Mouse (Mus musculus) neutrophil, adult 5-6 weeks (primary cell): ENCODE data around the gene Rhod. TPM values are rescaled to one million over a fixed set of nuclear protein-coding genes. Genes with fewer than 3 reads are reported as not detected.
"Not testable (repeated sequence)": the region's sequence is repeated elsewhere in the genome, so short reads cannot be mapped to it uniquely, and the experiment has no call there.

Experiments used
- ATAC-seq: fragments of 151-379, 151-347 bp; 2 replicates; pipeline ENCODE4 v1.8.0; 2017; ENCODE audit warnings: mild to moderate bottlenecking, moderate TSS enrichment; ENCODE audit not compliant: insufficient number of reproducible peaks, poor library complexity, low FRiP score, severe bottlenecking; ENCODE audit errors: extremely low read depth
- total RNA-seq: library from RNA; stranded (forward); fragments of 200-1000 nt; gene quantifications from 2 replicates; pipeline ENCODE4 v1.2.3, GENCODE M21; 2017

The Rhod gene
- total RNA-seq, 1 experiment from 2014 or later: not detected

DNA sequence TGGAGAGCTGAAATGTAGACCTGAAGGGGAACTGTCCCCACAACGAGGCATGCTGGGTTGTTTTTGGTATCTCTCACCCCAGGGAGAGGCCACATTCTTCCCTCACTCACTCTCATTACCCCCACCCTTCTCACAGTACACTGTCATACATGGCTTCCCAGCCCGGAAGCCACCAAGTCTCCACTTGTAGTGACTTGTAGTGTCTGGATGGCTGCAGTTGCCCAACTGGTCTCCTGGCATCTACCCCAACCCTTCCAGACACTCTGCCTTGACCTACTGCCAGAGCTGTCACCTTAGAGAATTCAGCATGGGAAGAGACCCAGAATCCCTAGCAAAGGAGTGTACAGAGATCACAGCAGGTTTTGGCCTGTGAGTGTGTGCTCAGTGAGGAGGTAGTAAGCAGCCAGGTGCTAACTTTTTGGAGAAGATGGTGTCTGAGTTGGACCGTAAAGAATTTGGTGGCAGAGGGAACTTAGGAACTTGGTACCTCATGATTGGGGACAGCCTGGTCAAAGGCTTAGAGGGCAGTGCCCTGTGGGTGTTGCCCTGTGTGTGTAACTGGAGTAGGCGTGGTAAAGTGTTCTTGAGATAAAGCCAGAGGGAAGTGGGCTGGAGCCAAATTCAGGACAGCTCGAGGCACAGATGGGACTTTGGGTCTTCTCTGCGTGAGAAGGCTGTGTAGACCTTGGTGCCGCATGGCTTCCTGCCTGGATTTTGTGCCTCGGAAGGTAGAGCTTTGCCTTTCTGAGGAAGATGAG lies 18.9 kb downstream of the Rhod start:
- no peak for ATAC-seq

DNA sequence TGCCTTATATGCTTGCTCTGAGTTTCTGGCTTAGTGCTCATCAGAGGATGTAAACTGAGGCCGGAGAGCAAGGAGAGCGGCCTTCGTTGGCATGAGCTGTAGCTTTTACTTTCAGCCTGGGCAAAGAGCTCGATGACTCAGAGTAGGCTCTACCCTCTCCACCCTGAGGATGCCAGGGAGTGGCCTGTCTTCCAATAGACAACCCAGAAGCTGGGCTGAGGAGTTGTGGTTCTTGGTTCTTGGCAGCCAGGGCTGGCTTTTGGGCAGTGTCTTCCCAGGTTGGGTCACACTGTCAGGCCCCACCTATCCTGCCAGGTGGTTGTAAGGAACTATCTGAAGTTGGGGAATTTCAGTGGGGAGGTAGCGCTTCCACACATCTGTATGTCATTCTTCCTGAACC lies 19.5 kb downstream of the Rhod start:
- no peak for ATAC-seq

DNA sequence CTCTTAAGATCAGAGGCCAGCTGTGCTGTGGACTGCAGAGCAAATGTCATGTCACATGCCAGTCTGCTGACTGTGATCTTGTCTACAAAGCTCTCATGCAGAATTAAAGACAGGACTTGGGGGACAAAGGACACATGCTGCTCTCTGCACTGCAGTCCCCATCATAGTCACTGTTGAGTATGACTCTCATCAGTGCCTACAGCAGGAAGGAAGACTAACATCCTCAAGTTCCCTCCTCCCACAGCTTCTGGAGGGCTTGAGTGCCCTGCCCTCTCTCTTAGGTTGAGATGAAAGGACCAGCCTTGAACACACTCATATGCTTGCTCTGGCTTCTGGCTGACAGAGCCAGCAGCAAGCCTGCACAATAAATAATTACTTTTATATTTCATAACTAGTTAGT lies 21.5 kb downstream of the Rhod start:
- no peak for ATAC-seq

DNA sequence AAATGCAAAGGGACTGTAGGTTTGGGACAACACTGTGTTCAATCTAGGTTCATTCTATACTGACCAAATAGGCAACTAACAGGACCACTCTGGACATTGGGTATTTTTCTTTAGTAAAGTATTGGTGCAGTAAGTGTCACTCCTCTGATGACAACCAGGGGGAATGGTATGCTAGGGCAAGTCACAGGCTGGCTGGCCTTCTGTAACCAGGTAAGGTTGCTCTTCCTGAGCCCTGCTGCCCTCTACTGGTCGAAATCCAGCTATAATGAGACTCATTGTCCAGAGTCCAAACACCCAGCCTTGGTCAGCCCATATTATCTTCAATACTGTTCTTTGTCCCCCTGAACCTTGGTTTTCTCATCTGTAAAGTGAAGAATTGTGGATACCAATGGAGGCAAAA lies 22.0 kb downstream of the Rhod start:
- ATAC-seq: peak; percentile 89

GRCm38 (mm10) chr19:4414631-4415030 lies 24.6 kb downstream of the Rhod start:
- ATAC-seq: no peak

DNA sequence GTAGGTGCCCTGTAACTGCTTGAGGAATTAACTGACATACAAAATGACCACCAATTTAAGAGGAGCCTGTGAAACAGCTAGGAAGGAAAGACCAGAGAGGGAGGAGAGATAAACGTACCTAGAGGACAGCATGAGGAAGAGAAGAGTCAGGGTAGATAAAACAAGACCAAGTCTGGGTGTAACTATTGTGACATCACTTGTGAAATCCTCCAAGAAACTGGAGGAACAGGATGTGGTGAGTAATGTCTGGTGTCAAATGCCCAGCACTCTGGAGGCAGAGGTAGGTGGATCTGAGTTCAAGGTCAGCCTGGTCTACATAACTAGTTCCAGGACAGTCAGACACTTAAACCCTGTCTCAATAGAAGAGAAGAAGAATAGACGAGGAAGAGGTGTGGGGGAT lies 30.2 kb downstream of the Rhod start:
- peak; percentile 69; the same call in 1 of the 2 replicates for ATAC-seq

DNA sequence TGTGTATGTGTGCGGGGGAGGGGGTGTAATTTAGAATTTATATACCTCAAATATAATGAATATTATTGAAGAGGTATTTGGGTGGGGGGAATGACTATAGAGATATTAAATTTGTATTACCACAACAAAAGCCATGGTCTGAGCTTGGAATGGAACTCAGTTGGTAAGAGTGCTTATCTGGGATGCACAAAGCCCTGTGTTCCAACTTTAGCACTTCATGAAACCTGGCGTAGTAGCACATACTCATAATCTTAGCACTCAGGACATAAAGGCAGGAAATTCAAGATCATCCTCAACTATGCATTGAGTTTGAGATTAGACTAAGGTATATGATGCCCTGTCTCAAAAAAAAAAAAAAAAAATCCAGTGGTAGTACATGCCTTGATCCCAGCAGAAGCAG lies 34.4 kb downstream of the Rhod start:
- ATAC-seq: no peak

DNA sequence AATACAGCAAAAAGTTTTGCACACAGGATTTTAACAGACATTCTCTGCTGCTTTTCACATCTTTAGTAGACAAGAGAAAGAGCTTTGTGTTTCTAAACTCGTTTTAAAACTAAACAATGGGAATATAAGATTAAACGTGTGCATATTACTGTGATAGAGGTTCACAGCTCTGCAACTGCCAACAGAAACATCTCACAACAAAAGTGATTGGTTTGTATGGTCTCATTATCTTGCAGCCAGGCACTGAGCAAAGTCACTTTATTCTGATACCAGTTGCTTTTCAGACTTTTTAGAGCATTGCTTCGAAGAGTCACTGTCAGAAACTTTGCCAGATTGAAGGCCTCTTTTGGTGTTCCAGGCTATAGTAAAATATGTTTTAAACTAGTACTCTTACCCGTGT lies 40.3 kb downstream of the Rhod start:
- ATAC-seq: no peak

DNA sequence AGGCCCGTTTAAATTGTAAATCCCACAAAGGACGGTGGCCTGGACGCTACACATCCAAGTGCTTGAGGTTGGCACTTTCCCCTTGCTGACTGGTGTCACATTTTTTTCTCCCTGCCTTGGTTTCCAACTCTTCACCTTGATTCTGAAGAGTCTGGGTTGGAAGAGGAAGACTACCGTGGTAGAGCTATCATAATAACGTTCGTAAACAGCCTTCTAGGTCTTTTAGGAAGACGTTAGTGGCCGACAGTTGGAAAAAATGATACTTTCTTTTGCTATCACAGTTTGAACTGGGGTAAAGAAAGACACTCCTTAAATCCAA lies 40.6 kb downstream of the Rhod start:
- ATAC-seq: no peak

DNA sequence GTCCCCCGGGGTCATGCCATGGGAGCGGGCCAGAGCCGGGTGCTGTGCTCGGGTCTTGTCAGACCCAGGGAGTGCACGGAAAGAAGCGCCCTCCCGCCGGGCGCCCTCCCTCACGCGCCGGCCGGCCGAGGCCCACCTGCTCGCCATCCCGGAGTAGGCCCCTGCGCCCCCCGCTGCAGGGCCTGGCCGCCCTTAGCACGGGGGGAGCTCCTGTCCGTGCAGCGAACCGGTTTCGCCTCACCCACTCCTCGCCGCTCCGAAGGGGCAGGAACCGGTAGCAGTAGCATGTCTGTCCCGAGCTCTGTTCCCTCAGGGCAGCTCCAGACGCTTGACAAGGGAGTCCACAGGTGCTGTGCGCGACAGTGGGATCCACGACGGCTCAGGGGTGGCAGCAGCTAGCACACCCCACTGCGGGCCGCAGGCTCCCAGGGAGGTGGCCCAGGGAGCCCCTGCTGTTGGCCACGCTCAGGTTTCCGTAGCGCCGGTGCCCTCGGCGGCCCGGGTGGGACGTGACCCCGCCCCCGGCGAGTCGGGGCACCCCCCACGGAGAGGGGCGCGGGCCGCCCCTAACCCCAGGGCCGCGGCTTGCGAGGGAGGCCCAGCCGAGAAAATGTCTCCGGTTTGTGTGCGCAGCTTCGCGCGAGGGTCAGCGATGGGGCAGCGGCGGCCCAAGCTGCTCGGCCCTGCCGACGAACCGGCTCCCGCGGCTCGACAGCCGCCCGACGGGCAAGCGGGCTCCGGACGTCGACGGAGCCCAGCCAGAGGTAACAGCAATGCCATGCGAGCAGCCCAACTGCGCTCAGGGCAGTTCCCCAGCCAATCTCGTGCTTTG lies 41.2 kb downstream of the Rhod start, which contains the start of gene Kdm2a:
TSS of gene Kdm2a (minus strand) at position 488 of the 832 bp plus-strand sequence.
- ATAC-seq: no peak

DNA sequence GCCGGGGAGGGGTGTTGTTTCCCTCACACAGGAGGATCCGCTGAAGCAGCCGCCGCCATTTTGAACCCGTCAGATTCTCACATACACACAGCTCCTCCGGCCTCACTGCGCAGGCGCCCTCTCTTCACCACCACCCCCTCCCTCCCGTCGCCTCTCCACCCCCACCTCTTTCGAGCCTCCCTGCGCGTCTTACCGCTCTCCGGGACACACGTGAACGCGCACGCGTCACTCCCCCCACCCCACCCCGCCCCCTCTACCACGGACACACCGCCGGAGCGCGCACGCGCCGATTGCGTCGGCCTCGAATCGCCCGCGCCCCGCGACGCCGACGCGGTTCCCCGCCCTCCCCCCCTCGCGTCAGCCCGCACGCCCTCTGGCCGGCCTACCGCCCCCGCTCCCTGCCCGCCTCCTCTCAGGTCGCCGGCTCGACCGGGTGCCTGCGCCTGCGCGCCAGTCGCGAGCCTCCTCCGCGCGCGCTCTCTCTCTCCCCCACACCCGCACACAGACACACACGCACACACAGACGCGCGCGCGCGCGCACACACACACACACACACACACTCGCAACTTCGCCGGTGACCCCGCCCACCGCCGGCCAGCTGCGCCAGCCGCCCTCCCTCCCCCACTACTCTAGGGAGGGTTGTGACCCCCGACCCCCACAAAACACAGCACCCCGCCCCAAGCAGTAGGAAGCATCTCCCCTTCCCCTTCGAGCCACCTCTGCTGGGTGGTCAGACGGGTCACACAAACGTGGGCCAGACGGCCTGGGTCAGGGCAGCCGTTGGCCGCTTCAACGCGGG lies 42.0 kb downstream of the Rhod start:
- ATAC-seq: peak; percentile 94

DNA sequence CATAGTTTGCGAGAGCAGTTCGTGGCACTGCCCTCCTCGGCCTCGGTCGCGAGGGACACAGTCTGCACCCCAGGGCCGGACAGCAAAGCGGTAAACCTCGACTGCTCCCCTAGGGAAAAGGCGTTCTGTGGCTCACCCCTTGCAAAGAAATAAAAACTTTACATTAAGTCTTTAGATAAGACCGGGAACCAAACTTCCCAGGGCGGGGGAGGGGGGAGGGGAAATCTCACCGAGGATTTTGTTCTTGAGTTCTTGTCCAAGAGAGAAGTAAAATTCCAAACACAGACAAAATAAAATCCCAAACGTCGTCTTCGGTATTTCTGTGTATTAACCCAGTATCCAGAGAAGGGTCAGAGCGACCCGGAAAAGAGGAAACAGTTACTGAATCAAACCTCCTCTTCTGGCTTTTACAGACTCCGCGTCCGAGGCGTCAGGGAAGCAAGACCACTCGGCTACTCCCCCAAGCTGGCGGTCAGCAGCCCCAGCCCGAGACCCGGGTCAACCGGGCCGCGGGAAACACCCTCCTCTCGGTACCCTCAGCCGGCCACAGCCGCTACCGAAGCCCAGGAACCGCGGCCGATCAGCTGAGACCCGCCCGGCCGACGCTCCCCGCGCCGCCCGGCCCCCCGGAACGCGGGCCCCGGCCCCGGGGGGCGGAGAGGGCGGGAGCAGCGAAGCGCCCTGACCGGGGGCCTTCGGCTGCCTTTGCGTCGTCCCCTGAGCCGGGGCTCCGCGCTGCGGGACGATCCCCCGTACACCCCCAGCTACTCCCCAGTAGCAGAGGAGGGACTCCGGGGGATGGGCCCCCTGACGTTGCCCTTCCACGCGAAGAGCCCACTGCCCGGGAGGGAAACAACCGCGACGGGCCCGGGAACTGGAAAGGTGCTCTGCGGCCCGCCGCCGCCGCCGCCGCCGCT lies 42.9 kb downstream of the Rhod start:
- ATAC-seq: no peak

GRCm38 (mm10) chr19:4387276-4387675 lies 52.0 kb downstream of the Rhod start:
- ATAC-seq: no peak

- ATAC-seq: no peak
Measured at GRCm38 (mm10) chr19:4385026-4385425, 54.2 kb downstream of the Rhod start.

DNA sequence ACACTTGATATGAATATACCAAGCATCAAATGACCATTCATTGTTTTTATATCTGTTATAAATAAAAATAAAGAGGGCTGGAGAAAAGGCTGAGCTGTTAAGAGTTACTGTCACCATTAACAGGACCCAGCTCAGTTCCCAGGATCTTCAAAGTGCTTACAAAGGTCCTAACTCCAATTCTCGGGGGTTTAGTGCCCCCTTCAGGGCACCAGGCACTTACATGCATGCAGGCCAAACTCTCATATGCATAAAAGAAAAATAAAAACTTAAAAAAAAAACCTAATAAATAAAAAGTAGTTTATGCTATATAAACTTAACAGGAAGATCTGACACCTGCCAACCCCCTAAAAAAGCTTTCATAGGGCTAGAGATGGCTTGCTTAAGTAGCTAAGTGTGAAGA lies 54.9 kb downstream of the Rhod start:
- no peak for ATAC-seq

GRCm38 (mm10) chr19:4383306-4383705 lies 55.9 kb downstream of the Rhod start:
- ATAC-seq: no peak

- not testable (repeated sequence) for ATAC-seq
Measured at GRCm38 (mm10) chr19:4382303-4382702, 56.9 kb downstream of the Rhod start.
